Mouse (Mus musculus): ENCODE measurements around the gene Kcnip2. TPM values are rescaled to one million over a fixed set of nuclear protein-coding genes. Genes with fewer than 3 reads are reported as not detected.
"Not testable (repeated sequence)": the region's sequence is repeated elsewhere in the genome, so short reads cannot be mapped to it uniquely, and the experiment has no call there.

Kcnip2 gene
- polyA plus RNA-seq, 1 experiment from 2014 or later, result 2.8 TPM

DNA sequence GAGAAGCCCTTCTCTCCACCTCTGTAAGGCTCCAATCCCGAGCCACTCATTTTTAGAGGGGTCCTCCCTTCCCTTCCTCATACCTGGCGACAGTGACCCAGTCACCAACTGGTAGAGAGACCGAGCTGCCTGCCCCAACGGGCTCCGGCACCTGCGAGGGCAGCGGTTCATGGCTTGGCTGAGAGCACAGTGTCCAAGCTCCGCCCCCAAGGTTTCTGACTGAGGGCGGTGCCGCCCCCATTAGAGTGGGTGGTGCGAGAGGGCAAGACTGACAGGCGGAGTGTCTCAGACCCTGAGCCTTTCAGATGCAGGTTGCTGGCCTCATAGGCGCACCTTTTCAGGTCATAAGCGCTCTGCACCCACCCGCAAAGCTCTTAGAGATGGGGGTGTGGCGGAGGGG, 3.7 kb downstream of the Kcnip2 start:
- Histone ChIP-seq H3K4me1 (ENCODE audit: insufficient read depth) (peaks cover 10% of the 10 kb centered on the region), H3K27ac (ENCODE audit: low read depth) (no peak overlapping the region), H3K4me2 (peak overlapping the region; percentile 51), H3K9me3 (ENCODE audit: low read depth, low read length) (no peaks in the 10 kb centered on the region), H3K4me3 (ENCODE audit: low read depth, low read length) (peak overlapping the region; percentile 10; the same call in 1 of the 2 replicates), H3K36me3 (ENCODE audit: insufficient read depth) (no peaks in the 10 kb centered on the region), H3K9ac (no peak overlapping the region), H3K27me3 (ENCODE audit: insufficient read depth, low read length) (no peaks in the 10 kb centered on the region)
- DNase-seq (peak; percentile 62), ATAC-seq (ENCODE audit: insufficient read depth) (no peak)
- WGBS, result 2% methylated on average over 16 of the region's 16 CpGs
- TF ChIP-seq CTCF (IDR thresholded peaks at IDR 0.05; ENCODE audit: low read depth), result no peak

DNA sequence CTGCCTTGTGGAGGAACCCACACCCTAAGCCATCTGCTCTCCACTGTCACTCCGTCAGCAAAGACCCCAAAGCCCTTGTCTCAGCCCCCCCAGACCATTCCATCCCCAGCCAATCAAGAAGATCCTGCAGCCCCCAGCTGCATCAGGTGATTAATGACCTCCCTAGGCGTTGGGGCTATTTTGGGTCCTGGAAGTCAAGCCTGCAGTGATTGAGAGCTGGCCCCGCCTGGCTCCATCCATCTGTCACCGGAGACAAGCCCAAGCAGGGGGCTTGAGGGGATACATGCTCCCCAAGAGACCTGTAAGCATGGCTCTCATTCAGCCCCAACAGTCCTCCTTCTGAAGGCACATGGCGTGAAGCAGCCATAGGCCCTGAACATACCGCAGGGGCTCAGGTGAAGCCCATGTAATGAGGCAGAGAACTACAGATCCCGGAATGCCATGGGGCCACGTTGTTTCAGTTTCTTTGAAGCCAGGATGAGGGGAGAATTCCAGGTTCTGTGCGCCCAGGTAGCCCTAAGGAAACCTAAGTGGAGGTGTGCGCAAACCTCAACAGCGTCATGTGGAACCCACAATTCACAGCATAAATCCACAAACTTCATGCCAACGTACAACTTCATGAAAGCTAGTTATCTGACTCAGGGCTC, 4.7 kb downstream of the Kcnip2 start:
- TF ChIP-seq CTCF (IDR thresholded peaks at IDR 0.05; ENCODE audit: low read depth), result no peak
- Histone ChIP-seq H3K4me2 (no peak overlapping the region), H3K9me3 (ENCODE audit: low read depth, low read length) (no peaks in the 10 kb centered on the region), H3K4me3 (ENCODE audit: low read depth, low read length) (no peak overlapping the region), H3K27ac (ENCODE audit: low read depth) (no peak overlapping the region), H3K36me3 (ENCODE audit: insufficient read depth) (no peaks in the 10 kb centered on the region), H3K9ac (no peak overlapping the region), H3K4me1 (ENCODE audit: insufficient read depth) (peaks cover 1% of the 10 kb centered on the region; the same call in 1 of the 2 replicates), H3K27me3 (ENCODE audit: insufficient read depth, low read length) (no peaks in the 10 kb centered on the region)
- DNase-seq (no peak), ATAC-seq (ENCODE audit: insufficient read depth) (no peak)
- WGBS, result 53% methylated on average over 12 of the region's 12 CpGs

DNA sequence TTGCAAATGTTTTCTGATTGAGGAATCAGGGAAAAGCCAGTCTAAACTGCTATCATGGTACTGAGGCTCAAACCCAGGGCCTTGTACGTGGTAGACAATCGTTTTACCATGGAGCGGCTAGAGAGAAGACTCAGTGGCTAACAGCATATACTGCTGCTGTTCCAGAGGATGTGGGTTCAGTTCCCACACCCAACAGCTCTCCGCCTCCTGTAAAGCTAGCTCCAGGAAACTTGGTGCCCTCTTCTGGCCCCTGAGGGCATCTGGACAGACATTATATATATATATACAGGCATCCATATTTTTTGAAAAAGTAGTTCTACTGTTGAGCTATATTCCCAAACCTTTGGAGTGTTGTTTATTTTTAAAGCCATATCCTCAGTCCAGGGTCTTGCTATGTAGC, 8.1 kb downstream of the Kcnip2 start:
- Histone ChIP-seq H3K4me1 (ENCODE audit: insufficient read depth) (no peaks in the 10 kb centered on the region), H3K27ac (ENCODE audit: low read depth) (no peak overlapping the region), H3K4me3 (ENCODE audit: low read depth, low read length) (no peak overlapping the region), H3K27me3 (ENCODE audit: insufficient read depth, low read length) (no peaks in the 10 kb centered on the region), H3K9me3 (ENCODE audit: low read depth, low read length) (no peaks in the 10 kb centered on the region), H3K4me2 (no peak overlapping the region), H3K36me3 (ENCODE audit: insufficient read depth) (no peaks in the 10 kb centered on the region), H3K9ac (no peak overlapping the region)
- WGBS, result 86% methylated on average over 4 of the region's 4 CpGs
- TF ChIP-seq CTCF (IDR thresholded peaks at IDR 0.05; ENCODE audit: low read depth), result no peak
- ATAC-seq (ENCODE audit: insufficient read depth), result no peak
- DNase-seq, result no peak

DNA sequence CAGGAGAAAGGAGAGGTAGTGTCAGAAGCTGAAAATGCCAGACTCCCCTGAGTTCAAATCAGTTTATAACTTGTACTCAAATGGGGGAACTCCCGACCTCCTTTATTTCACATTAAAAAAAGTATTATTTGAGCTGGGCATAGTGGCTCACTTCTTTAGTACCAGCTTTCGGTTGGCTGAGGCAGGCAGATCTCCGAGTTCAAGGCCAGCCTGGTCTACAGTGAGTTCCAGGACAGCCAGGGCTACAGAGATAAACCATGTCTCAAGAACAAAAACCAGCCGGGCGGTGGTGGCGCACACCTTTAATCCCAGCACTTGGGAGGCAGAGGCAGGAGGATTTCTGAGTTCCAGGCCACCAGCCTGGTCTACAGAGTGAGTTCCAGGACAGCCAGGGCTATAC, 10.0 kb downstream of the Kcnip2 start:
- 88% methylated on average over 6 of the region's 6 CpGs for WGBS
- H3K27me3 ChIP-seq (ENCODE audit: insufficient read depth, low read length); H3K27ac ChIP-seq (ENCODE audit: low read depth); H3K36me3 ChIP-seq (ENCODE audit: insufficient read depth); H3K9me3 ChIP-seq (ENCODE audit: low read depth, low read length); ATAC-seq (ENCODE audit: insufficient read depth); H3K4me1 ChIP-seq (ENCODE audit: insufficient read depth); H3K4me3 ChIP-seq (ENCODE audit: low read depth, low read length); H3K4me2 ChIP-seq; H3K9ac ChIP-seq; DNase-seq: not testable (repeated sequence)

DNA sequence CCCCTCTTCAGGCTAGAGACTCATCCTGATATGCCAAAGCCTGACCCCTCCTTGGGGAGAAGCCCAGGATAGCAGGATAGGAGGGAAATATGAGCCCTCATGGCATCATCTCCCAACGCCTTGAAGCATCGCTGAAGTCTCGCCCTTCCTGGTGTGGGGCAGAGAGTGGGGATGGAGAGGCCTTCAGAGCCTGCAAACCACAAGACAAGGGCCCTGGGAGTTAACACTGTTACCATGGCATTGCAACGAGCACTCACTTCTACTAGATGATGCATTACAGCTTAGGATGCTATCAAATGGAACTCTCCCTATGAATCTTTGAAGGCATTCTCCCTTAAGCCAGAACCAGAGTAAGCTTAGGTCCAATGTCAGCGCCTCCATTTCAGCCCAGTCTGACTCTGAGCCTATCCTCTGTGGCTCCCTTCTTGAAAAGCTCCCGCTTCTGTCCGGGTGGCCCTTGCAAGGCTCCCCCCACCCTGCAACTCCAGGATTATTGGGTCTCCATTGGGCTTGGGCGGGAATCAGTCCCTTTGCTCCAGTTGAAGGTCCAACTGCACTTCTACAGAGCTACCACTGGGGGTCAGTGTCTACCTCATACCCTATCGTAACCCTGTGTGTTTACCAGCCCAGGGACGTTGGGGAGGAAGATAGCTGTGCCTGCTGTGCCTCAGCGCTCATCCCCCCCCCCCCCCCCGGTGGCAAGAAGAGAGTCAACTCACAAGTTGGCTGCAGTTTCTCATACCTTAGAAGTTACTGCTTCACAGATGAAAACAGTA, 11.1 kb downstream of the Kcnip2 start:
- H3K27me3 ChIP-seq (ENCODE audit: insufficient read depth, low read length), result no peaks in the 10 kb centered on the region
- DNase-seq, result peak; percentile 77
- ATAC-seq (ENCODE audit: insufficient read depth), result no peak
- no peaks in the 10 kb centered on the region for H3K36me3 ChIP-seq (ENCODE audit: insufficient read depth)
- no peaks in the 10 kb centered on the region for H3K9me3 ChIP-seq (ENCODE audit: low read depth, low read length)
- no peaks in the 10 kb centered on the region for H3K4me1 ChIP-seq (ENCODE audit: insufficient read depth)
- H3K4me3 ChIP-seq (ENCODE audit: low read depth, low read length), result no peak overlapping the region
- 20% methylated on average over 12 of the region's 12 CpGs for WGBS
- TF ChIP-seq CTCF (IDR thresholded peaks at IDR 0.05; ENCODE audit: low read depth), result peak; percentile 91
- H3K27ac ChIP-seq (ENCODE audit: low read depth), result no peak overlapping the region
- H3K9ac ChIP-seq, result no peak overlapping the region
- no peak overlapping the region for H3K4me2 ChIP-seq

DNA sequence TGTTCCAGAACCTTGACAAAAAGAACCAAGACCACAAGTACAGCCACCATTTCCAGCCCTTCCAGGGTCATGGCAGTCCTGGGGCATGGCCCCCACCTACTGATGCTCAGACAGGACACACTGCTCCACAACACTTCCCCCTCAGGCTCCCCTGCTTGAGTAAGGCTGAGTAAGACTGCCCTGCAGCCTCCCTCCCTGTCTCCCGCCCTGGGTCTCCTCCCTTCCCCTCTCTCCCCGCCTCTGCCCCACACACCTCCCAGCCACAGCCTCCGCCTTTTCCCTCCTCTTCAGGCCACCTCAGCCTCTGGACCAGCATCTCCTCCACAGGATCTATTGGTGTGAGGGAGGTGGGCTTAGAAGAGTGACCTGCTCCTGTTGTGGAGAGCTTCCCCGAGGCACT, 12.5 kb downstream of the Kcnip2 start:
- Histone ChIP-seq H3K27ac (ENCODE audit: low read depth) (no peak overlapping the region), H3K9ac (no peak overlapping the region), H3K4me1 (ENCODE audit: insufficient read depth) (no peaks in the 10 kb centered on the region), H3K4me3 (ENCODE audit: low read depth, low read length) (no peak overlapping the region), H3K27me3 (ENCODE audit: insufficient read depth, low read length) (no peaks in the 10 kb centered on the region), H3K4me2 (no peak overlapping the region), H3K9me3 (ENCODE audit: low read depth, low read length) (no peaks in the 10 kb centered on the region), H3K36me3 (ENCODE audit: insufficient read depth) (no peaks in the 10 kb centered on the region)
- TF ChIP-seq CTCF (IDR thresholded peaks at IDR 0.05; ENCODE audit: low read depth), result no peak
- WGBS, result 29% methylated on average over 4 of the region's 4 CpGs
- ATAC-seq (ENCODE audit: insufficient read depth) (no peak), DNase-seq (no peak)

DNA sequence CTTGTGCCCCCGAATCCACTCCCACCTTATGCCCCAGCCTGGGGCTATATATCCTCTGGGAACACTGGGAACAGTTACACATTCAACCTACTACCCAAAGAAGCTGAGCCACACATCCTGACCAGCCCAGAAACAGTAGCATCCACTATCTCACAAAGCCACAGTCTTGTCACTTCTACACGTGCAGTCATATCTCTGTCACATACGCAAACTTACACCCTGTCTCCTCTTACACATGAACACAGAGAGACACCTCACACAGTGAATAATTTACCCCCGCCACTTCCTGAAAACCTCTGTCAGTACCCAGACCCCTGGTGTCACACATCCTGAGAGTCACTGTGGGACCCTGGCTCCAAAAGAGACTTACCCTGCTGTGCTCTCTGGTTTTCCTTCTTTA, 13.2 kb downstream of the Kcnip2 start:
- DNase-seq (no peak), ATAC-seq (ENCODE audit: insufficient read depth) (no peak)
- WGBS, result 60% methylated on average over 4 of the region's 4 CpGs
- no peaks in the 10 kb centered on the region for H3K4me1 ChIP-seq (ENCODE audit: insufficient read depth)
- no peak for TF ChIP-seq CTCF (IDR thresholded peaks at IDR 0.05; ENCODE audit: low read depth)
- H3K36me3 ChIP-seq (ENCODE audit: insufficient read depth), result no peaks in the 10 kb centered on the region
- no peak overlapping the region for H3K4me3 ChIP-seq (ENCODE audit: low read depth, low read length)
- H3K4me2 ChIP-seq, result no peak overlapping the region
- no peaks in the 10 kb centered on the region for H3K27me3 ChIP-seq (ENCODE audit: insufficient read depth, low read length)
- no peaks in the 10 kb centered on the region for H3K9me3 ChIP-seq (ENCODE audit: low read depth, low read length)
- H3K27ac ChIP-seq (ENCODE audit: low read depth), result no peak overlapping the region
- no peak overlapping the region for H3K9ac ChIP-seq

Measured in lung, embryonic 14.5 days (tissue).